Mouse (Mus musculus): ENCODE measurements at regions not wholly inside any gene's neighbourhood (a gene's known extent, or its start where the extent isn't known, plus 50 kb on each side); places are given as distances from the start of the nearest gene placed in this dataset.

DNA sequence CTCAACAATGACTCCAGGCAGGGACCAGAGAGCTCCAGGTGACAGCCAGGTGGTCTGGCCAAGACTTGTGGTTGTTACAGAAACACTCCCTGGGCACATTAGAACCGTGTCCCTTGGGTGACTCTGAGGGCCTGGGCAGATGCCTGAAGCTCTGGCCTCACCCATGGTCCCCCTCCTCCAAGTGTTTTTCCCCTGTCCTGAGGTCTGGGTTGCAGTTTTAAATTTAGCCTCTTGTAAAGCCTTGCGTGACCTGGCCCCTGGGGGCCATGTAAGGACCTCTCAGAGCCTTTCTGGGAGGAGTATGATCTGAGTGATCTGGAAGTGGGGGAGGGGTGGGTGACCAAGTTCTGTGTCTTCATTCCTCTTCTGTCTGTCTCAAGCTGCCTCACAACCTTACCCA lies 104.7 kb downstream of the Mn1 start:
- TF ChIP-seq CTCF (IDR thresholded peaks at IDR 0.05) (no peak), EP300 (IDR thresholded peaks at IDR 0.05) (no peak)

All from lung, postnatal 0 days (tissue).